Mouse (Mus musculus): Measurements from ENCODE around the gene Ap4b1. TPM values are rescaled to one million over a fixed set of nuclear protein-coding genes. Genes with fewer than 3 reads are reported as not detected.
"Not testable (repeated sequence)": the region's sequence is repeated elsewhere in the genome, so short reads cannot be mapped to it uniquely, and the experiment has no call there.

Ap4b1 gene
- polyA plus RNA-seq, 1 experiment from 2014 or later, result 22.8 TPM

DNA sequence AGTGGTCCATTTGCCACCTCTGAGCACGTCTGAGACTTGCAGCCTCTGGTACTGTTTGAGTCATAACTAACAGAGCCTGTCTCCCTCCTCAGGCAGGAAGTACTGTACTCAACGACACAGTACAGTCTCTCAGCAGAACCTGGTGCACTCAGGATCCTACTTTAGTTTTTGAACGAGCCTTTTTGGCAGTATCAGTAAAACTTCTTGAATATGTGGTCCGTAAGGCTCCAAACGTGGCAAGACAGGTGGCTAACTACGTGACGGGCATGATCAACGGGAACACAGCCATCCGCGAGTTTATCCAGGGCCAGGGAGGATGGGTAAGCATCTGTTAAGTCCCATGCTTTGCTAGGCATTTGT is 26.6 kb downstream of the Ap4b1 start:
- Histone ChIP-seq H3K9me3 (ENCODE audit: control insufficient read depth, low read length) (no peaks in the 10 kb centered on the region), H3K9ac (ENCODE audit: low read length) (no peak overlapping the region), H3K4me3 (ENCODE audit: low read depth, low read length) (no peak overlapping the region), H3K36me3 (ENCODE audit: control insufficient read depth, insufficient read depth, low read length) (no peaks in the 10 kb centered on the region), H3K27me3 (ENCODE audit: control insufficient read depth, insufficient read depth, low read length) (no peaks in the 10 kb centered on the region), H3K4me1 (replicated peaks; ENCODE audit: control insufficient read depth, insufficient read depth, low read length) (no peaks in the 10 kb centered on the region), H3K4me2 (ENCODE audit: low read depth, low read length, severe bottlenecking) (no peak overlapping the region), H3K27ac (ENCODE audit: low read depth, low read length) (no peak overlapping the region)
- ATAC-seq (replicated peaks; ENCODE audit: low FRiP score), result no peak
- 85% methylated on average over 10 of the region's 10 CpGs for WGBS
- DNase-seq (ENCODE audit: low spot score), result no peak

DNA sequence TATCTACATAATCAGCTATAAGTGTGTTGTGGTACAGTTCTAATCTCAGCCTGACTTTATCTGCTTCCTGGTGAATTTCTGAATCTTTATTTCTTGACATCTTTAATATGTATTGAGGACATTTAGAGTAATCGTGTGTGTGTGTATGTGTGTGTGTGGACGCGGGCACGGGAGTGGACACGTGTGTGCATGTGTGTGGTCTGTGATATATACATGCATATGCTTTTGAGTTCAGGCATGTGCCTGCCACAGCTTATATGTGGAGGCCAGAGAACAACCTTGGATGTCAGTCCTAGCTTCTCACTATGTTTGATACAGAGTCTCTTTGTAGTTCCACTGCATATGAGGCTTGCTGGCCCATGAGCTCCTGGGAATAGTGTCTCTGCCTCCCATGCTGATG is 27.1 kb downstream of the Ap4b1 start:
- no peak overlapping the region for H3K9ac ChIP-seq (ENCODE audit: low read length)
- DNase-seq (ENCODE audit: low spot score), result no peak
- WGBS, result 98% methylated on average over 5 of the region's 5 CpGs
- no peaks in the 10 kb centered on the region for H3K9me3 ChIP-seq (ENCODE audit: control insufficient read depth, low read length)
- H3K4me2 ChIP-seq (ENCODE audit: low read depth, low read length, severe bottlenecking), result no peak overlapping the region
- no peak overlapping the region for H3K4me3 ChIP-seq (ENCODE audit: low read depth, low read length)
- ATAC-seq (replicated peaks; ENCODE audit: low FRiP score), result no peak
- H3K27me3 ChIP-seq (ENCODE audit: control insufficient read depth, insufficient read depth, low read length), result no peaks in the 10 kb centered on the region
- H3K4me1 ChIP-seq (replicated peaks; ENCODE audit: control insufficient read depth, insufficient read depth, low read length), result no peaks in the 10 kb centered on the region
- H3K27ac ChIP-seq (ENCODE audit: low read depth, low read length), result no peak overlapping the region
- no peaks in the 10 kb centered on the region for H3K36me3 ChIP-seq (ENCODE audit: control insufficient read depth, insufficient read depth, low read length)

DNA sequence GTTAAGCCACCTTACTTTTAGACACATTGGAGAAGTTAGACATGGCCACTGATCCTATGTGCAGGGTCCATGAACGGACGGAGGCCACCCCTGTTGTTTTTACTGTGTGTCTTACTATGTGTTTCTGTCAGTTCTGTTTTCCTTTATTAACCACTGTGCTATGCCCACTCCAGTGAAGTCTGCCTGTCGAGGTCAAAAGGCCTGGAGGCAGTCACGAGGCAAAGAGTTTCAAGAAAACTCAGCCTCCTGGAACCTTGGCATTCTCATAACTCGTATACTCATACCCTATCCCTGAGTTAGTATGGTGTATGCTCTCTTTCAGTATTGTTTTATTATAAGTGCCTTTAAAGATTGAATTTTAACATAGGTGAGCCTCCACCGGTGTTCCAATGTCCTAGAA is 30.4 kb downstream of the Ap4b1 start:
- ATAC-seq (replicated peaks; ENCODE audit: low FRiP score) (no peak), DNase-seq (ENCODE audit: low spot score) (no peak)
- Histone ChIP-seq H3K36me3 (ENCODE audit: control insufficient read depth, insufficient read depth, low read length) (no peaks in the 10 kb centered on the region), H3K9me3 (ENCODE audit: control insufficient read depth, low read length) (no peaks in the 10 kb centered on the region), H3K4me1 (replicated peaks; ENCODE audit: control insufficient read depth, insufficient read depth, low read length) (no peaks in the 10 kb centered on the region), H3K4me2 (ENCODE audit: low read depth, low read length, severe bottlenecking) (no peak overlapping the region), H3K4me3 (ENCODE audit: low read depth, low read length) (no peak overlapping the region), H3K27me3 (ENCODE audit: control insufficient read depth, insufficient read depth, low read length) (no peaks in the 10 kb centered on the region), H3K9ac (ENCODE audit: low read length) (no peak overlapping the region), H3K27ac (ENCODE audit: low read depth, low read length) (no peak overlapping the region)
- 88% methylated on average over 6 of the region's 6 CpGs for WGBS

DNA sequence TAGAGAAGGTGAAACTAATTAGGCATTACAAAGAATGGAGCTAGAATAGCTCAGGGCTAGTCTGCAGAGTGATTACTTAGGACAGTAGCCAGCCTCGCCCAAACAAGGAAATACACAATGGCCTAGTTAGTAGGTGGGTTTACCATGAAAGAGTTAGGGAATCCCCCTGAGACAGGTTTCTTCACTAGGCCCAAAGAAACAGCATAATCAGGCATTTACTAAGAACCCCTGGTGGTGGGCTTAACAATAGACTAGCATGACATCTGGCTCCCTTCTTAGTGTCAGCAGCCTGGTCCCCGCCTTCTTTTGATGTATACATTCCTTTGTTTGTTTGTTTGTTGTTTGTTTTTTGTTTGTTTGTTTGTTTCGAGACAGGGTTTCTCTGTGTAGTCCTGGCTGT is 30.9 kb downstream of the Ap4b1 start:
- H3K4me3 ChIP-seq (ENCODE audit: low read depth, low read length); H3K36me3 ChIP-seq (ENCODE audit: control insufficient read depth, insufficient read depth, low read length); H3K9me3 ChIP-seq (ENCODE audit: control insufficient read depth, low read length); H3K4me2 ChIP-seq (ENCODE audit: low read depth, low read length, severe bottlenecking); DNase-seq (ENCODE audit: low spot score); H3K9ac ChIP-seq (ENCODE audit: low read length); H3K4me1 ChIP-seq (replicated peaks; ENCODE audit: control insufficient read depth, insufficient read depth, low read length); H3K27ac ChIP-seq (ENCODE audit: low read depth, low read length); H3K27me3 ChIP-seq (ENCODE audit: control insufficient read depth, insufficient read depth, low read length); ATAC-seq (replicated peaks; ENCODE audit: low FRiP score): not testable (repeated sequence)
- WGBS, result 79% methylated on average over 3 of the region's 3 CpGs

DNA sequence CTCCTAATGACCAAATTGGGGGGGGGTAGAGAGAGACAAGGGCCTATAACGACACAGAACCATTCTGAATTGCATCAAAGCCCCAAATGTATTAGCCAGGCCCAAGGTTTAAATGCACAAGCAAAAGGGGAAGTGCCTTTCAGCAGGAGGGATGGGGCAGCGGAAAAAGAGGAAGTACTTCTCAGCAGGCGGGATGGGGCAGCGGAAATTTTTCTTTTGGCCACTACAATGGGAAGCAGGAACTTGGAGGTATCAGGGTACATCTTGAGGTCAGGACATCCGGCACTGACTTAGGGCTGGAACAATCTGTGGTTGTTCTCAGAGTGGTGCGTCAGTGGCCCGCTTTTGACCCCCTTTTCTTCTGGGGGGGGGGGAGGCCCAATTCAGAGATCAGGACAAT is 31.6 kb downstream of the Ap4b1 start:
- not testable (repeated sequence) for H3K27ac ChIP-seq (ENCODE audit: low read depth, low read length); DNase-seq (ENCODE audit: low spot score); H3K36me3 ChIP-seq (ENCODE audit: control insufficient read depth, insufficient read depth, low read length); H3K4me2 ChIP-seq (ENCODE audit: low read depth, low read length, severe bottlenecking); H3K27me3 ChIP-seq (ENCODE audit: control insufficient read depth, insufficient read depth, low read length); H3K9ac ChIP-seq (ENCODE audit: low read length); H3K9me3 ChIP-seq (ENCODE audit: control insufficient read depth, low read length); H3K4me3 ChIP-seq (ENCODE audit: low read depth, low read length); H3K4me1 ChIP-seq (replicated peaks; ENCODE audit: control insufficient read depth, insufficient read depth, low read length); ATAC-seq (replicated peaks; ENCODE audit: low FRiP score)
- WGBS, result 95% methylated on average over 7 of the region's 7 CpGs

DNA sequence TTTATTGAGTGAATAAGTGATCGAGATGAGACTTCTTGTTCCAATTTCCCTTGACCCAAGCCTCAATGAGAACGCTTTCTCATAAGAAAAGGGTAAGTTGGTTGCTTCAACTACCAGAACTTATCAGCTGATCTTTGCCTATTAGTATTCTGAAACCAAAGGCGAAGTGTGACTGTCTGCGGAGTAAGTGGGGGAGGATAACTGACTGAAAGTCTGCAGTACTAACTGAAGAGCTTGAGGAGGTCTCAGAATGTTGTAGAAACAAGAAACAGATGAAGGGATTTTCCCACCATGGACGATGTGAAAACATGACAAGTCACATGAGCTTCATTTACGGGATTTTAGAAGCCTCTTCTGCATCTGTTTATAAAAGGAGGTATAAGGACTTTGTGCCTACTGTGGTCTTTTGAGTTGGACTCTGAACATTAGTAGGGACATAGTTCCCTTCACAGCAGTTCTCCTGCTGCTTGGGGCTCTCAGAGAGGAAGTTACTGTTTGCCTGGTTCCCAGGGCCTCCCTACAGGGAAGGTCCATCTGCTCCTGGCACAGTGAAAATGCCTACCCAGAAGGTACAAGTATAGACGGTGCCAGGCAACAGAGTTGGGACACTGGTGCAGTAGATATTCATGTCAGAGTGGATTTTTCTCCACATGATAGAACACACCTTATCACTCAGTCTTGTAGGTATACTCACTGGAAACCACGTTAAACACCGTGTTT is 41.5 kb downstream of the Ap4b1 start:
- Histone ChIP-seq H3K27me3 (ENCODE audit: control insufficient read depth, insufficient read depth, low read length) (no peaks in the 10 kb centered on the region), H3K36me3 (ENCODE audit: control insufficient read depth, insufficient read depth, low read length) (no peaks in the 10 kb centered on the region), H3K27ac (ENCODE audit: low read depth, low read length) (no peak overlapping the region), H3K9ac (ENCODE audit: low read length) (no peak overlapping the region), H3K4me1 (replicated peaks; ENCODE audit: control insufficient read depth, insufficient read depth, low read length) (no peaks in the 10 kb centered on the region), H3K4me3 (ENCODE audit: low read depth, low read length) (no peak overlapping the region), H3K9me3 (ENCODE audit: control insufficient read depth, low read length) (no peaks in the 10 kb centered on the region), H3K4me2 (ENCODE audit: low read depth, low read length, severe bottlenecking) (no peak overlapping the region)
- no peak for DNase-seq (ENCODE audit: low spot score)
- 87% methylated on average over 9 of the region's 9 CpGs for WGBS
- no peak for ATAC-seq (replicated peaks; ENCODE audit: low FRiP score)

DNA sequence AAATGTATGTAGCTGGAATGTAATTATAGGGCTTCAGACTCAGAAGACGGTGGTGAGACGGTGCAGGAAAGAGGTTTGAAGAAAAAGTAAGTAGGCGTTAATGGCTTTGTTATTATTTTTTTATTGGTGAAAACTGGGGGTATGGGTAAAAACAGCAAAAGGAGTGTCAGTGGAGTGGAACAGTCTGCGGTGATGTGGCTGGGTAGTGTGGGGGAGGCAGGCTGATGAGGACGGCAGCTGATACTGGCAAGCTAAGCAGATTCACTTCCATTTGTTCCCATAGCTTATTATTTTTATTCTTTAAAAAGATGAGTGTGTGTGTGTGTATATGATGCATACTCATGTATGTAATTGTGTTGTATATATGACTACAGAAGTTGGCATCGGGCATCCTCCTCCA is 42.2 kb downstream of the Ap4b1 start:
- no peaks in the 10 kb centered on the region for H3K4me1 ChIP-seq (replicated peaks; ENCODE audit: control insufficient read depth, insufficient read depth, low read length)
- 93% methylated on average over 6 of the region's 6 CpGs for WGBS
- H3K4me3 ChIP-seq (ENCODE audit: low read depth, low read length), result no peak overlapping the region
- H3K4me2 ChIP-seq (ENCODE audit: low read depth, low read length, severe bottlenecking), result no peak overlapping the region
- no peak overlapping the region for H3K27ac ChIP-seq (ENCODE audit: low read depth, low read length)
- no peaks in the 10 kb centered on the region for H3K36me3 ChIP-seq (ENCODE audit: control insufficient read depth, insufficient read depth, low read length)
- no peak for DNase-seq (ENCODE audit: low spot score)
- H3K9ac ChIP-seq (ENCODE audit: low read length), result no peak overlapping the region
- ATAC-seq (replicated peaks; ENCODE audit: low FRiP score), result no peak
- no peaks in the 10 kb centered on the region for H3K9me3 ChIP-seq (ENCODE audit: control insufficient read depth, low read length)
- H3K27me3 ChIP-seq (ENCODE audit: control insufficient read depth, insufficient read depth, low read length), result no peaks in the 10 kb centered on the region

DNA sequence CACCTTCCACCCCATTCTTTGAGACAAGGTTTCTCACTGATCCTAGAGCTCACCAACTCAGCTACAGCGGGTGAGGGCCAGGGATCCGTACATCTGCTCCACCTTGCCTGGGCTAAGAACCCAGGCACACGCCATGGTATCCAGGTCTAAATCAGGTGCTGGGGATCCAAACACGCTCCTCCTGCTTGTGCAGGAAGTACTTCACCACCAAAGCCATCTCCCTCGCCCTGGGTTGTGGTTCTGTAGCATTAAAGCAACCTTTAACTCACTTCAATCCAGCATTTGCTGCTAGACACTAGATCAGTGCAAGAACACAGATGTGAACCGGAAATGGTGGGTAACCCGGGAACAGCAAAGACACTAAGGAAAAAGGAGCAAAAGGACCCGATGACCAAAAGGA is 42.6 kb downstream of the Ap4b1 start:
- H3K9ac ChIP-seq (ENCODE audit: low read length), result no peak overlapping the region
- H3K4me3 ChIP-seq (ENCODE audit: low read depth, low read length), result no peak overlapping the region
- H3K9me3 ChIP-seq (ENCODE audit: control insufficient read depth, low read length), result no peaks in the 10 kb centered on the region
- ATAC-seq (replicated peaks; ENCODE audit: low FRiP score) (no peak), DNase-seq (ENCODE audit: low spot score) (no peak)
- WGBS, result 91% methylated on average over 8 of the region's 8 CpGs
- H3K27ac ChIP-seq (ENCODE audit: low read depth, low read length), result no peak overlapping the region
- H3K4me2 ChIP-seq (ENCODE audit: low read depth, low read length, severe bottlenecking), result no peak overlapping the region
- no peaks in the 10 kb centered on the region for H3K4me1 ChIP-seq (replicated peaks; ENCODE audit: control insufficient read depth, insufficient read depth, low read length)
- no peaks in the 10 kb centered on the region for H3K27me3 ChIP-seq (ENCODE audit: control insufficient read depth, insufficient read depth, low read length)
- no peaks in the 10 kb centered on the region for H3K36me3 ChIP-seq (ENCODE audit: control insufficient read depth, insufficient read depth, low read length)

DNA sequence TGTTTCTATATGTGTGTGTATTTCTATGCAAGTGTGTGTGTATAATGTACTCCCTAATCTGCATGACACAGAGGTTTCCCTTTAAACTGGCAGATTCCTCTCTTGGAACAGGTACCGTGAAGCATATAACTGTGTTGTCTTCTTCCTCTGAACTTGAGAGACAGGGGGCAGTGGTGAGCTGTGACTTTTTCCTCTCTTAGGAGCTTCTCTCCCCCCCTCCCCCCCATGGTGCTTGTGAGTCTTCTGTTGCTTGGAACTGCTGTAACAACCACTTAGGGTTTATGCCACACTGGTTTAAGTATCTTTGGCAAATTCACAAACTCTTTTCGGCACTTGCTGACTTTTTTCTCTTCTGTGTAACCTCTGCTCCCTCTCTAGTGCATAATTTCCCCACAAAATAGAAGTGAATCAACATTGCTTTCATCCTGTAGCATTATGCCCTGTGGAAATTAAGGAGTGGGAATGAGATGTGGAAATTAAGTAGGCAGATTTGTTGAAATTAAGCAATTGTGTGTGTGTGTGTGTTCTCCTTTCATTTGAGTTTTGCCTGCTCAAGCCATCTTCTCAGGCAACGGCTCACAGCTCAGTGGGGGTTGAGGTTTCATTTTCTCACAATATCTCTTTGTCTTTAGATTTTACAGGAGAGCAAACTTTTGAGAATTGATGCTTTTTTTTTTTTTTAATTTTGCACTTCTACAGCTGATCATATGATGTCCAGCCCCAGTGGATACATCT is 43.4 kb downstream of the Ap4b1 start:
- Histone ChIP-seq H3K4me3 (ENCODE audit: low read depth, low read length) (no peak overlapping the region), H3K27ac (ENCODE audit: low read depth, low read length) (no peak overlapping the region), H3K27me3 (ENCODE audit: control insufficient read depth, insufficient read depth, low read length) (no peaks in the 10 kb centered on the region), H3K9me3 (ENCODE audit: control insufficient read depth, low read length) (no peaks in the 10 kb centered on the region), H3K4me1 (replicated peaks; ENCODE audit: control insufficient read depth, insufficient read depth, low read length) (no peaks in the 10 kb centered on the region), H3K9ac (ENCODE audit: low read length) (no peak overlapping the region), H3K4me2 (ENCODE audit: low read depth, low read length, severe bottlenecking) (no peak overlapping the region), H3K36me3 (ENCODE audit: control insufficient read depth, insufficient read depth, low read length) (no peaks in the 10 kb centered on the region)
- ATAC-seq (replicated peaks; ENCODE audit: low FRiP score) (no peak), DNase-seq (ENCODE audit: low spot score) (no peak)
- 73% methylated on average over 3 of the region's 3 CpGs for WGBS

Data from forebrain, embryonic 11.5 days (tissue).